Mouse (Mus musculus) limb, embryonic 15.5 days (tissue): Measurements from ENCODE around the gene Btbd35f14. TPM values are rescaled to one million over a fixed set of nuclear protein-coding genes. Genes with fewer than 3 reads are reported as not detected.
"Not testable (repeated sequence)": the region's sequence is repeated elsewhere in the genome, so short reads cannot be mapped to it uniquely, and the experiment has no call there.

Experiments
- ATAC-seq: fragments of 200-750 bp; cut with Nextera tagmentation; 2 replicates; pipeline ENCODE4 v1.8.0; 2017; ENCODE audit warnings: low read depth, moderate TSS enrichment; ENCODE audit not compliant: insufficient number of reproducible peaks, low FRiP score, low TSS enrichment
- H3K27ac ChIP-seq: fragments of 300-500 bp; sonication (generic); 2 replicates; pipeline ENCODE4 v1.5.1; 2015; ENCODE audit warnings: moderate library complexity, mild to moderate bottlenecking, inconsistent platforms
- H3K27me3 ChIP-seq: fragments of 300-500 bp; sonication (generic); 2 replicates; pipeline ENCODE4 v1.6.1; 2015; ENCODE audit warnings: inconsistent platforms
- H3K36me3 ChIP-seq: fragments of 300-500 bp; sonication (generic); 2 replicates; pipeline ENCODE4 v1.6.1; 2015; ENCODE audit warnings: inconsistent platforms
- H3K4me1 ChIP-seq: fragments of 300-500 bp; sonication (generic); 2 replicates; pipeline ENCODE4 v1.6.1; 2015; ENCODE audit warnings: inconsistent platforms
- H3K4me2 ChIP-seq: fragments of 300-500 bp; sonication (generic); 2 replicates; pipeline ENCODE4 v1.6.1; 2015; ENCODE audit warnings: mild to moderate bottlenecking, inconsistent platforms
- H3K4me3 ChIP-seq: fragments of 300-500 bp; sonication (generic); 2 replicates; pipeline ENCODE4 v1.5.1; 2015; ENCODE audit warnings: mild to moderate bottlenecking, inconsistent platforms
- H3K9ac ChIP-seq: fragments of 300-500 bp; sonication (generic); 2 replicates; pipeline ENCODE4 v1.6.1; 2015; ENCODE audit warnings: inconsistent platforms
- H3K9me3 ChIP-seq: fragments of 300-500 bp; sonication (generic); 2 replicates; pipeline ENCODE4 v1.6.1; 2016; ENCODE audit warnings: inconsistent platforms
- WGBS: fragments of 180-500 bp; shearing (Covaris S2); methylation state at CpG from one replicate; pipeline ENCODE4 v1.1.7; 2015; 5-methylcytosine and 5-hydroxymethylcytosine counted together
- polyA plus RNA-seq: library from polyadenylated mRNA; unstranded; fragments of >200 nt; fragmentation: Nextera tagmentation; extraction: Ambion mirVana; gene quantifications from 2 replicates; pipeline ENCODE4 v1.2.1, GENCODE M21; 2015

Btbd35f14 gene
- polyA plus RNA-seq, result not detected in 2 replicates

- H3K27ac ChIP-seq, H3K4me3 ChIP-seq, H3K36me3 ChIP-seq, H3K27me3 ChIP-seq, H3K9me3 ChIP-seq, ATAC-seq, H3K4me2 ChIP-seq, H3K4me1 ChIP-seq, H3K9ac ChIP-seq: not testable (repeated sequence)
- no CpG with 5 or more reads among the region's 3 CpGs for WGBS
Measured at GRCm38 (mm10) chrX:33702249-33702648, at the start of gene Btbd35f14. Gene Btbd35f14, minus strand, starts transcription at chrX:33702349.

- H3K27ac ChIP-seq, H3K4me1 ChIP-seq, H3K4me2 ChIP-seq, H3K9ac ChIP-seq, H3K4me3 ChIP-seq, H3K27me3 ChIP-seq, H3K9me3 ChIP-seq, ATAC-seq, H3K36me3 ChIP-seq: not testable (repeated sequence)
- 75% methylated on average over 2 of the region's 3 CpGs for WGBS
Measured at GRCm38 (mm10) chrX:33656872-33657271, 45.3 kb downstream of the Btbd35f14 start, which contains the start of gene Btbd35f13. Gene Btbd35f13, plus strand, starts transcription at chrX:33657172.

Other genes with a start within 250 kb of the Btbd35f14 start
- gene Btbd35f15, start 125.0 kb downstream of the Btbd35f14 start, polyA plus RNA-seq, result not detected in 2 replicates
- gene Btbd35f13, start 45.2 kb downstream of the Btbd35f14 start, polyA plus RNA-seq, result not detected in 2 replicates